Mouse (Mus musculus) lung, adult 2 months (tissue): ENCODE measurements at regions not wholly inside any gene's neighbourhood (a gene's known extent, or its start where the extent isn't known, plus 50 kb on each side); places are given as distances from the start of the nearest gene placed in this dataset.

ENCODE experiments used
- CTCF ChIP-seq: fragments of 200-500 bp; IDR thresholded peaks from 2 replicates; pipeline ENCODE4 v1.5.1; 2011; ENCODE audit warnings: mild to moderate bottlenecking, low read length, control low read depth; ENCODE audit not compliant: insufficient read depth
- POLR2A ChIP-seq: fragments of 200-500 bp; IDR thresholded peaks from 2 replicates; pipeline ENCODE4 v1.6.1; 2011; ENCODE audit warnings: low read depth, mild to moderate bottlenecking, control low read depth, low read length, borderline replicate concordance; ENCODE audit errors: extremely low read depth

DNA sequence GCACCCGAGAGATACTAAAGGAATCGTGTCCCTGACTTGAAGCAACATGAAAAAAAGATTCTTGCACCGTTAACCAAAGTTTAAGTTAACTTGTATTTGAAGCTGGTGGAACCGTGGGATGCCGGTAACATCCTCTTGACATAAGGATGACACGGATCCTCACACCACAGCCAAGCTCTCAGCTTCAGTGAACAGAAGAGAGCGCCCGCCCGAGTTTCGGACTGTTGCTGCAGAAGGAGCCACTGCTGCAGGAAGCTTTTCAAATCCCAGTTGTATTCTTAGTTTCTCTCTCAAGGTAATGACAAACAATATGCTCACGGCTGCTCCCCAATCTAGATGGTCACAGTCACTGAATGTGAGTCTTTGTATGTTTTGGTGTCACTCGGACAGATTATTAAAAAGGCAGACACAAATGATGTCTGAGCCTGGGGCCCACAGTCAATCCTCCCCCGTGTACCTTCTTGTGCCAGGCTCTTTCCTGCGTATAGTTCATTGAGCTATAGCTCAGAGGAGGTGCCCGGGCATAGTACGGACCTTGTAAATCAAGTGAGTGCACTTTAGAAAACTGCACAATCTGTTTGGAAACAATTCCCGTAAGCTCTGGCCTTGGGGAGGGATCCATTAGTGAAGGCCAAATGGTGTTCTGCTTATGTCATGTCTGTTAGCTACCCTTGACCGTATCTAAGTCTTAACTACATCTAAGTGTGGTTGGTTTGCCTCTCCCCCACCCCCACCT, 99.3 kb upstream of the Ankrd55 start:
- TF ChIP-seq CTCF (no peak), POLR2A (no peak)
